Mouse (Mus musculus) midbrain, postnatal 0 days (tissue): ENCODE results near the gene Ripk1. TPM values are rescaled to one million over a fixed set of nuclear protein-coding genes. Genes with fewer than 3 reads are reported as not detected.
A peak's percentile ranks its signal among the peaks of the same experiment; 100 is the strongest.

Source experiments
- ATAC-seq: fragments of 200-750 bp; cut with Nextera tagmentation; 2 replicates; pipeline ENCODE4 v1.8.0; 2017; ENCODE audit warnings: moderate number of reproducible peaks, mild to moderate bottlenecking, moderate TSS enrichment, moderate library complexity; ENCODE audit not compliant: low FRiP score
- DNase-seq: peaks from one replicate; pipeline ENCODE4 v3.0.0-alpha.2; 2015; ENCODE audit warnings: low spot score
- H3K27ac ChIP-seq: fragments of 300-500 bp; sonication (generic); 2 replicates; pipeline ENCODE4 v1.5.1; 2014; ENCODE audit warnings: low read depth, mild to moderate bottlenecking, low read length, mixed read lengths
- H3K27me3 ChIP-seq: fragments of 300-500 bp; sonication (generic); 2 replicates; pipeline ENCODE4 v1.6.1; 2014; ENCODE audit warnings: low read length, control low read depth, mixed read lengths; ENCODE audit not compliant: insufficient read depth
- H3K36me3 ChIP-seq: fragments of 300-500 bp; sonication (generic); 2 replicates; pipeline ENCODE4 v1.6.1; 2014; ENCODE audit warnings: low read length, control low read depth, mixed read lengths; ENCODE audit not compliant: insufficient read depth
- H3K4me1 ChIP-seq: fragments of 300-500 bp; sonication (generic); 2 replicates; pipeline ENCODE4 v1.6.1; 2014; ENCODE audit warnings: mild to moderate bottlenecking, control low read depth, antibody characterized with exemption, low read length, mixed read lengths; ENCODE audit not compliant: insufficient read depth
- H3K4me2 ChIP-seq: fragments of 300-500 bp; sonication (generic); 2 replicates; pipeline ENCODE4 v1.6.1; 2014; ENCODE audit warnings: low read depth, mild to moderate bottlenecking, low read length, mixed read lengths; ENCODE audit not compliant: poor library complexity, severe bottlenecking
- H3K4me3 ChIP-seq: fragments of 300-500 bp; sonication (generic); 2 replicates; pipeline ENCODE4 v1.5.1; 2014; ENCODE audit warnings: low read depth, mild to moderate bottlenecking, low read length, moderate library complexity
- H3K9ac ChIP-seq: fragments of 300-500 bp; sonication (generic); replicated peaks from 2 replicates; pipeline ENCODE4 v1.6.1; 2014; ENCODE audit warnings: mild to moderate bottlenecking, low read length, moderate library complexity, mixed read lengths; ENCODE audit not compliant: poor library complexity, severe bottlenecking
- H3K9me3 ChIP-seq: fragments of 300-500 bp; sonication (generic); 2 replicates; pipeline ENCODE4 v1.6.1; 2016; ENCODE audit warnings: low read length, control low read depth
- CTCF ChIP-seq: IDR thresholded peaks from 2 replicates; pipeline ENCODE4 v1.5.1; 2016; ENCODE audit warnings: antibody characterized with exemption, mild to moderate bottlenecking
- WGBS: fragments of 180-500 bp; shearing (Covaris S2); extraction: QIAGEN DNeasy Blood & Tissue Kit; methylation state at CpG from one replicate; pipeline ENCODE4 v1.1.7; 2014; 5-methylcytosine and 5-hydroxymethylcytosine counted together
- polyA plus RNA-seq: library from polyadenylated mRNA; unstranded; fragments of >200 nt; fragmentation: Nextera tagmentation; extraction: Ambion mirVana; gene quantifications from 2 replicates; pipeline ENCODE4 v1.2.1, GENCODE M21; 2015
- total RNA-seq: library from RNA; depleted of rRNA; stranded (reverse); fragments of >200 nt; gene quantifications from 2 replicates; pipeline ENCODE4 v1.2.3, GENCODE M21; 2014

The Ripk1 gene
- total and polyA plus RNA-seq, 2 experiments from 2014 or later, result 3.7 to 7.4 TPM

DNA sequence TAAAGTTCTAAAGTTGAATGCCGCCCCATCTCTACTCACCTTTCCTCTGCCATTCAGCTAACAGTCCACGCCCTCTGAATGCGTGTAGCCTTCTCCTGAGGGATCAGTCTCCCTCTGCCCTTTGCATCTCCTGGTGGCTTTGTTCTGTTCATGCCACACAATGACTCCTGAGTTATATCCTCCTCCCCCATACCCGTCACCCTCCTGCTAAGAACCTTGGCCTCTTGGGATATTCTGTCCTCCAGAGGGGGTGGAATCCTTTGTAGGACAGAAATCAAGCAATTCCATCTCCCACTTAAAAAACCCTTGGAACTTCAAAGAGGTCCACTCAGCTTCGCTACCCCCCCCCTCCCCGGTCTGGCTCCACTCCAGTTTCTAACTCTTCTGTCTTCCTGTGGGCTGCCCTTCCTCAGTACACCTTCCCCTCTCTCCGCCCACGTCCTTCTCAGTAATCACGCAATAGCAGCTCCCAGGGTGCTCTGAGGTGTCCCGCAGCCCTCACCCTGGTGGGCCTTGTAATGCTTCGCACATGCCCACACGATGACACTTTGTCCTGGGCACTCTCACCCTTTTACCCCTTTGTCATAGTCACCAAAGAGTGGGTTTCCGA, 51.6 kb downstream of the Ripk1 start:
- Histone ChIP-seq H3K36me3 (peaks cover 20% of the 10 kb centered on the region), H3K4me3 (no peak overlapping the region), H3K27me3 (no peaks in the 10 kb centered on the region), H3K9me3 (no peaks in the 10 kb centered on the region), H3K4me1 (no peaks in the 10 kb centered on the region), H3K4me2 (no peak overlapping the region), H3K27ac (no peak overlapping the region), H3K9ac (no peak overlapping the region)
- no peak for DNase-seq
- no peak for ATAC-seq
- TF ChIP-seq CTCF, result no peak
- WGBS, result 76% methylated on average over 13 of the region's 13 CpGs

DNA sequence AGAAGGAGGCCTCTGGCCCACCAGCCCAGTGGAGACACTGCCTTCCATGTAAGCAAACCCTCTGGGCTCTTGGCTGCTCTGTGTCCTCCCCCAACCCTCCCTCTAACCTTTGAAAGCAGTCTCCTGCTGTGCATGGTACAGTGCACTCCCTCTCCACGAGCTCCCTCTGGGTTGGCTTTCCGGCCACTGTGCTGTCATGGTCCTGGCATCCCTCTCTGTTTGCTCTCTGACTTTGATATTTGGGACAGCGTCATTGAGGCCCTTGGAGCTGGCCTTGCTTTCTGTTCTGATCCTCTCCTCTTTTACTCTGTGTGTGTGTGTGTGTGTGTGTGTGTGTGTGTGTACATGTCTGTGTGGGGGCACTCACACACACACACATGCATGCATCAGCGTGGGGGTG, 52.2 kb downstream of the Ripk1 start:
- no peaks in the 10 kb centered on the region for H3K27me3 ChIP-seq
- DNase-seq (no peak), ATAC-seq (no peak)
- no peak overlapping the region for H3K9ac ChIP-seq
- no peak overlapping the region for H3K27ac ChIP-seq
- no peak overlapping the region for H3K4me3 ChIP-seq
- TF ChIP-seq CTCF, result no peak
- no peaks in the 10 kb centered on the region for H3K9me3 ChIP-seq
- no peak overlapping the region for H3K4me2 ChIP-seq
- peaks cover 20% of the 10 kb centered on the region for H3K36me3 ChIP-seq
- no peaks in the 10 kb centered on the region for H3K4me1 ChIP-seq
- WGBS, result 62% methylated on average over 4 of the region's 4 CpGs

GRCm38 (mm10) chr13:34054983-34055382, 52.8 kb downstream of the Ripk1 start:
- no peak for TF ChIP-seq CTCF
- H3K9ac ChIP-seq, result no peak overlapping the region
- H3K36me3 ChIP-seq, result peaks cover 20% of the 10 kb centered on the region
- ATAC-seq, result no peak
- 92% methylated on average over 3 of the region's 3 CpGs for whole genome bisulfite sequencing
- H3K4me3 ChIP-seq, result no peak overlapping the region
- H3K27ac ChIP-seq, result no peak overlapping the region
- H3K4me1 ChIP-seq, result no peaks in the 10 kb centered on the region
- DNase-seq, result no peak
- no peaks in the 10 kb centered on the region for H3K9me3 ChIP-seq
- H3K27me3 ChIP-seq, result no peaks in the 10 kb centered on the region
- H3K4me2 ChIP-seq, result no peak overlapping the region

GRCm38 (mm10) chr13:34057252-34057651, 55.1 kb downstream of the Ripk1 start:
- no peak for DNase-seq
- no peaks in the 10 kb centered on the region for H3K4me1 ChIP-seq
- no peak overlapping the region for H3K4me2 ChIP-seq
- no peak overlapping the region for H3K27ac ChIP-seq
- no peaks in the 10 kb centered on the region for H3K9me3 ChIP-seq
- no peaks in the 10 kb centered on the region for H3K27me3 ChIP-seq
- WGBS, result 77% methylated on average over 1 of the region's 1 CpGs
- H3K9ac ChIP-seq, result no peak overlapping the region
- TF ChIP-seq CTCF, result no peak
- no peak overlapping the region for H3K4me3 ChIP-seq
- ATAC-seq, result no peak
- peaks cover 13% of the 10 kb centered on the region for H3K36me3 ChIP-seq

- H3K4me3 ChIP-seq, result no peak overlapping the region
- no peak for TF ChIP-seq CTCF
- H3K9ac ChIP-seq, result no peak overlapping the region
- no peak; the same call in 1 of the 2 replicates for ATAC-seq
- H3K27me3 ChIP-seq, result no peaks in the 10 kb centered on the region
- H3K27ac ChIP-seq, result no peak overlapping the region
- H3K9me3 ChIP-seq, result no peaks in the 10 kb centered on the region
- WGBS, result 90% methylated on average over 9 of the region's 9 CpGs
- H3K4me2 ChIP-seq, result no peak overlapping the region
- H3K4me1 ChIP-seq, result no peaks in the 10 kb centered on the region
- peaks cover 23% of the 10 kb centered on the region for H3K36me3 ChIP-seq
- peak; percentile 57 for DNase-seq
Observed at GRCm38 (mm10) chr13:34060061-34060460, 57.9 kb downstream of the Ripk1 start.

DNA sequence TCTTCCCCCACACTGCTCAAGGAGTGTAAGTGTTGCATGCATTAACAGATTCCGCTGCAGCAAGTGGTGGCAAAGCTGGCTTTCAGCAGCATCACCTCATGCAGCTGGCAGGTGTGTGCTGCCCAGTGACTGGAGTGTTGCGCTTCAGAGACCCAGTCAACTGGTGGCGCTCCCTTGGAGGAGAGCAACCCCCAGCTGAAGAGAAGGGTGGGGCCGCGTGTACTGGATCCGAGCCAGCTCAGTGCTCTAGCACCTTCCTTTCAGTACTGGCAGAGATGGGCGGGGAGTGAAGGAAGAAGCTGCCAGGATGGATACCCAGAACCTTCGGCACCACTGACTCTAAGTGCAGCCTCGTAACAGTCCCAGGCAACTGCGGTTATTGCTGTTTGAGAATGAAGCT, 60.3 kb downstream of the Ripk1 start:
- H3K9me3 ChIP-seq, result no peaks in the 10 kb centered on the region
- 94% methylated on average over 10 of the region's 10 CpGs for WGBS
- H3K27ac ChIP-seq, result no peak overlapping the region
- H3K4me2 ChIP-seq, result no peak overlapping the region
- ATAC-seq, result no peak
- H3K4me3 ChIP-seq, result no peak overlapping the region
- no peak for TF ChIP-seq CTCF
- no peaks in the 10 kb centered on the region for H3K4me1 ChIP-seq
- no peaks in the 10 kb centered on the region for H3K27me3 ChIP-seq
- H3K36me3 ChIP-seq, result peaks cover 16% of the 10 kb centered on the region
- no peak for DNase-seq
- no peak overlapping the region for H3K9ac ChIP-seq
